Mouse (Mus musculus) cerebellum, adult (tissue): ENCODE results near the gene C87436.

Experiments
- ATAC-seq: cut with Nextera tagmentation; 2 replicates; pipeline ENCODE4 v1.9.2; 2017; ENCODE audit warnings: mild to moderate bottlenecking, moderate library complexity, mixed read lengths; ENCODE audit not compliant: insufficient number of reproducible peaks, low FRiP score, low TSS enrichment

The C87436 gene

DNA sequence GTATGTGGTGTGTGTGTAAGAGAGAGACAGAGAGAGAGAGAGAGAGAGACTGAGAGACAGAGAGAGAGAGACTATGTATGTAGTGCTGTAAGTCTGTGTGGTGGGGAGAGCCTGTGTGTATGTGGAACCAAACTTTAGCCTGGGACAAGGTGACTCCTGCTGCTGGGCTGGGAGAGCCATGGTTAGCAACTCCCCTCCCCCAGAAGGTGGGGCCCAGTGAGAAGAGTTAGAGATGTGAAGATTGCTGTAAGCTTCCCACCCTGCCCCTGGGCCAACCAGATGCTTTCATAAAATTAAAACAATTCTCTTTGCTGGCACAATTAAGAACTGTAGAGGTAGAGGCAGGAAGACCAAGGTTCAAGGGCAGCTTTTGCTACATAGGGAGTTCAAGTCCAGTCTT, 68.9 kb downstream of the C87436 start:
- no peak for ATAC-seq

DNA sequence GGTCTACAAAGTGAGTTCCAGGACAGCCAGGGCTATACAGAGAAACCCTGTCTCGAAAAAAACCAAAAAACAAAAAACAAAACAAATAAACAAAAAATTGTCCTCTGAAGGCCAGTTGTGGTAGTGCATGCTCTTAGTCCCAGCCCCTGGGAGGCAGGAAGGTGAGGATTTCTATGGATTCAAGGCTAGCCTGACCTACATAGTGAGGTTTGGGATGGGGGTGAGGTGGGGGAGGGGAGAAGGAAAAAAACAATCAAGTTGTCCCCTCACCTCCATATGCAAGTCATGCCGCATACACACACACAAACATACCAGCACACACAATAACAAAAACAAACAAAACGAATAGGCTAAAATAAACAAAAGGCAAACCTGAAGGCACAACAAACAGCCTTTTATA, 70.6 kb downstream of the C87436 start:
- no peak for ATAC-seq

DNA sequence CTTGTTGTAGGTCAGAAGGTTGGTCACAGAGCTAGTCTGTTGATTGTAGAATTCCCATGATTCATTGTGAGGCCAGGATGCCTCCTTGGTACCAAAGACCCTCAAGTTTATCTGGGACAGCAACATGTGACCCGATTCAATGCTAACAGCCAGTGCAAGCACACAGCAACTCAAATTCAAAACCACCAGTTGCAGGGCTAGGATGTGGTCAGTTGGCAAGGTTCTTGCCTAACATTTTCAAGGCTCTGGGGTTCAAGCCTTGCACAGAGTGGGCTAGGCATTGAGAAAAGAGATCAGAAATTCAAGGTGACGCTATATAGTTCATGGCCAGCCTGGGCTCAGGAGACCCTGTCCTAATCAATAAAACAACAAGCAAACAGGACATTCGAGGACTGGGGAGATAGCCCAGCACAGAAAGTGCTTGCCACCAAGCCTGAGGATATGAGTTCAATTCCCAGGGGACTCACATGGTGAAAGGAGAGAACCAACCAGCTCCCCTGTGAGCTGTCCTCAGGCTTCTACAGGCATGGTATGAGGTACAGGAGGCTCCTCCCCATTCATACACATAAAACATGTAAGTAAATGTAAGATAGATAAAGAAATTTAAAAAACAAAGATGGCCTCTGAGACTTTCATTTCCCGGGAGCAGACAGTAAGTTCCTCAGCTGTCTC, 71.2 kb downstream of the C87436 start:
- no peak for ATAC-seq

DNA sequence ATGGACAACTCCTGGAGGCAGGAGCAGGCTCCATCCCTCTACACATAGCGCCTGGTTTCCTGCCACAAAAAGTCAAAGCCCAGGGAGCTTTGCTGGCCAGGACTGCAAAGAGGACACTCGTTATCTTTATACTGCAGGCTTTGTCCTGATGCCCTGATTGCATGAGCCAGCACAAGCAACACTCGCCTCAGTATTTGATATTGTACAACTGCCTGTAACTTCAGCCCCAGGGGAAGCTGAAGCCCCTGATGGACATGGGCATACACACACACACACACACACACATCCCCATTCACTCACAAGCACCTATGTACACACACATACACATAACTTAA, 71.7 kb downstream of the C87436 start:
- ATAC-seq: no peak

DNA sequence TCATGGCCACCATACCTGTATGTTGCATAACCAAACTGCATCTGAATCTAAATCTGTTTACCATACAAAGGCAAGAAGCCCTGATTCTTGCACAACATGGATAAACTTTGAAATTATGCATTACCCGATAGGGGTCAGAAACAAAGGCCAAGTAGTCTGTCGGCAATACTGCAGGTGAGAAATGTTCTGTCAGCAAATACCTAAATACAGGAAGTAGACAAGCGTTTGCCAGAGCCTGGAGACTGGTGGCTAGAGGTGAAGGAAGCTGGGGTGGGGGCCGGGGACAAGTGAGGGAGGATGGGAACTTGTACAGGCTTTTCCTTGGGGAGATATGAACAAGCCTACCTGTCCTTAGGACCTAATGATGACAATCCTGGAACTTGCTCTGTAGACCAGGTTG, 72.8 kb downstream of the C87436 start:
- ATAC-seq: no peak

DNA sequence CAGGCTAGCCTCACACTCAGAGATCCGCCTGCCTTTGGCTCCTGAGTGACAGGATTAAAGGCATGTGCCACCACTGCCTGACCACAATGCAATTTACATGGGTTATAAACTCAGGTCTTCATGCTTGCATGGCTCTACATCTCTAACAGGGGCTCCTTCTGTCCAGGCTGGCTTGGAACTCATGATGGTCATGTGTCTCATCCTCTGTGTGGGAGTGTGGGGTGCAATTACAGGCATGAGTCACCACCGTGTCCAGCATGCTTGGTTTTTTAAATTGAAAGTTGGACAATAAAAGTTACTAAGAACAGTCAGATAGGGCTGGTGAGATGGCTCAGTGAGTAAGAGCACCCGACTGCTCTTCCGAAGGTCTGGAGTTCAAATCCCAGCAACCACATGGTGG, 75.1 kb downstream of the C87436 start:
- ATAC-seq: no peak

DNA sequence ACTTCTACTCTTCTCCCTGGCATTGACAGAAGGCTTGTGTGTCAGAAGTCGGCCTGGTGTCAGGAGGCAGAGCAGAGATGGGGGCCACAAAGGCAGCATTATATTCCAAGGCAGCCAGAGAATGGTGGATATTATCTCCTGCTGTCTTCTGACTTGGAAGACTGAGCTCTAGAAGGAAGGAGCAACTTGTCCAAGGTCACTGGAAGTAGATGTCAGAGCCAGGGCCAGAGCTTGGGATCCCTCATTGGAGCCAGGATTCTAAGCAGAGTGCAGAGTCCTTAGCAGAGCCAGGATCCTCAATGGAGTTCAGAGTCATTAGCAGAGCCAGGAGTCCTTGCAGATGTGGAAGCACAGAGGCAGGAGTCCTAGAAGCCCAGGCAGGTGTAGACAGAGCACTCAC, 77.8 kb downstream of the C87436 start:
- no peak for ATAC-seq

DNA sequence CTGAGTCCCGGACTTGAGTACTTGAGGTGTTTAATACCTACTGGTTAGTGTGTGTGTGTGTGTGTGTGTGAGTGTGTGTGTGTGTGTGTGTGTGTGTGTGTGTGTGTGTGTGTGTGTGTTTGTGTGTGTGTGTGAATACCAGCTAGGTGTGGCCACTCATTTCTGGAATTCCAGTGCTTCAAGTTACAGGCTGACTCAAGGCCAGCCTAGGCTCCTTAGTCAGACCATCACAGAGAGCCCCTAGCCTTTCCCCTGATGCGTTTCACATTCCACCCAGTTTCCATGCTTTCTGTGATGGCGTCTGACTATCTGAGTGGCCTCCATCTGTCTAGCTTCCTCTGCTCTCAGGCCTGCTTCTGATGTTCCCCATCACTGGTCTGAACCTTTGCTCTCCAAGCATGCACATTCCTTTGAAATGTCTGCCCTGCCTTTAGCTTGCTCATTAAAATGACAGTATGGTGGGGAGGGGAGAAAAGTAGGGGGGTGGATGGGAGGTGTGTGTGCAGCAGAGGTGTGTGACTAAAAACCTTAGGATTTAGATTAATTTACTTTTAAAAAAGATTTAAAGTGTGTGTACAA, 81.7 kb downstream of the C87436 start:
- no peak for ATAC-seq

DNA sequence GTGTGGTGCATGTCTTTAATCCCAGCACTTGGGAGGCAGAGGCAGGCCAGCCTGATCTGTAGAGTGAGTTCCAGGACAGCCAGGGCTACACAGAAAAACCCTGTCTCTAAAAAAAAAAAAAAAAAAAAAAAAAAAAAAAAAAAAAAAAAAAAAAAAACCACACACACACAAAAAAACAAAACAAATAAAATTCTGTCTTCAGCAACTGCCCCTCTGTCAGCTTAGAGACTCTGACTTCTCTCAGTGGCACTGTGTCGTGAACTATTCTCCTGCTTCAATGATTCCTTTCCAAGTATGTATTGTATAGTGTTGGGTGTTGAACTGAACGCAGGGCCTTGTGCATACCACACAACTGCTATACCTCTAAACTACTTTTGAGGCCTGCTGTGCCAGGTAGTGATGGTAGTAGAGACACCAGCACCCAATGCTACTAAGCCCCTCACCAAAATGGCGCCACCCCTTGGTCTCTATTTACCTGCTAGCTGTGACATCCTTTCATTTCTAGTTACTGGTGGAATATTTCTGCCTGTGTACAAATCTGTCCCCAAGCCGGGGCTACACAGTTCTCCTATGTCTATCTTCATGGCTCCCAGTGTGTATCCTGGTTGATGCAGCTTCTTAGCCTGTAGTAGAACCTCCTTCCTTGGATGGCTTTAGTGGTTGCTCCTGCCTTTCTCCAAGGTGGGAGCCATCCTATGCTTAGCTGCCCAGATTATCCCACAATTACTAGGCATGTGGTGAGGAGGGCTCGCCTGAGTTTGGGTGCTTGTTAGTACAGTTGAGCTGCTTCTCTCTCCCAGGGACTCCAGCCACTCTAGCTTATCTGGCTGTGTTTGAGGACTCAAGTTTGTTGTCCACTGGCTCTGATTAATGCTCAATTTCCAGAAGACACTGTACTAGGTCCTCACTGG, 84.1 kb downstream of the C87436 start:
- ATAC-seq: no peak
